Mouse (Mus musculus) heart, postnatal 14 days (tissue): ENCODE measurements around the gene Elmo1. TPM values are rescaled to one million over a fixed set of nuclear protein-coding genes. Genes with fewer than 3 reads are reported as not detected.
"Not testable (repeated sequence)": the region's sequence is repeated elsewhere in the genome, so short reads cannot be mapped to it uniquely, and the experiment has no call there.

Source experiments
- DNase-seq, 2 experiments: peaks; one replicate each; pipeline ENCODE4 v3.0.0; 2021 to 2022
- intact Hi-C: fragments of 180-260 bp; cut with DNase I; formaldehyde crosslinking; loops from one replicate; pipeline ENCODE4 v1.15.1; 2025
- total RNA-seq, 2 experiments: library from RNA; stranded (reverse); gene quantifications; 2 replicates each; pipeline ENCODE4 v1.2.3; 2021

Elmo1 gene
- total RNA-seq, 2 experiments from 2014 or later: 16.4 to 17.1 TPM

- intact Hi-C loops: no loop called here
- DNase-seq: no peak
Observed at GRCm38 (mm10) chr13:20623071-20623850, 532.9 kb downstream of the Elmo1 start.

GRCm38 (mm10) chr13:20627796-20628195 lies 537.4 kb downstream of the Elmo1 start:
- intact Hi-C loops: no loop called here
- DNase-seq: no peak

GRCm38 (mm10) chr13:20632477-20632876 lies 542.1 kb downstream of the Elmo1 start:
- intact Hi-C loops: no loop called here
- no peak for DNase-seq

GRCm38 (mm10) chr13:20634679-20635078 lies 544.3 kb downstream of the Elmo1 start:
- DNase-seq, intact Hi-C loops: not testable (repeated sequence)

GRCm38 (mm10) chr13:20635646-20636045 lies 545.2 kb downstream of the Elmo1 start:
- intact Hi-C loops: no loop called here
- no peak for DNase-seq
